Mouse (Mus musculus) MEL (cell line): ENCODE results near the gene Cab39. TPM values are rescaled to one million over a fixed set of nuclear protein-coding genes. Genes with fewer than 3 reads are reported as not detected.
A peak's percentile ranks its signal among the peaks of the same experiment; 100 is the strongest.

Experiments used
- DNase-seq: peaks from one replicate; pipeline ENCODE4 v3.0.0; 2011; ENCODE audit warnings: low read depth, low spot score
- H3K27ac ChIP-seq: 2 replicates; pipeline ENCODE4 v1.5.1; 2012; ENCODE audit warnings: low read depth, mild to moderate bottlenecking, control low read depth, low read length, moderate library complexity; ENCODE audit not compliant: control insufficient read depth
- H3K27me3 ChIP-seq, 2 experiments: fragments of 150-350 bp in 1 of 2; sonication (generic) in 1 of 2; 2 replicates each; pipeline ENCODE4 v1.6.1; 2012; ENCODE audit warnings: low read length in 2 of 2, mild to moderate bottlenecking in 2 of 2, improper control_type of control experiment in 1 of 2, moderate library complexity in 1 of 2; ENCODE audit not compliant: insufficient read depth in 2 of 2, control insufficient read depth in 1 of 2
- H3K36me3 ChIP-seq, 2 experiments: 2 replicates each; pipeline ENCODE4 v1.6.1; 2012 to 2014; ENCODE audit warnings: low read length in 2 of 2, improper control_type of control experiment in 1 of 2, inconsistent platforms in 1 of 2, mild to moderate bottlenecking in 1 of 2; ENCODE audit not compliant: insufficient read depth in 2 of 2, control insufficient read depth in 1 of 2
- H3K4me1 ChIP-seq, 2 experiments: fragments of 150-350 bp in 1 of 2; sonication (generic) in 1 of 2; 2 replicates each; pipeline ENCODE4 v1.6.1; 2012; ENCODE audit warnings: low read length in 2 of 2, improper control_type of control experiment in 1 of 2, mild to moderate bottlenecking in 1 of 2; ENCODE audit not compliant: insufficient read depth in 2 of 2, control insufficient read depth in 1 of 2
- H3K4me3 ChIP-seq, 2 experiments: fragments of 150-350 bp in 1 of 2; sonication (generic) in 1 of 2; 2 replicates each; pipeline ENCODE4 v1.5.1; 2012; ENCODE audit warnings: low read depth in 2 of 2, low read length in 2 of 2, mild to moderate bottlenecking in 2 of 2, moderate library complexity in 2 of 2, control low read depth in 1 of 2, improper control_type of control experiment in 1 of 2; ENCODE audit not compliant: control insufficient read depth in 1 of 2, insufficient read depth in 1 of 2
- H3K79me2 ChIP-seq: 2 replicates; pipeline ENCODE4 v1.6.1; 2012; ENCODE audit warnings: mild to moderate bottlenecking, low read length, moderate library complexity; ENCODE audit not compliant: control insufficient read depth, poor library complexity, insufficient read depth
- H3K9ac ChIP-seq: 2 replicates; pipeline ENCODE4 v1.6.1; 2012; ENCODE audit warnings: low read depth, mild to moderate bottlenecking, control low read depth, low read length, moderate library complexity; ENCODE audit not compliant: control insufficient read depth, poor library complexity, severe bottlenecking
- H3K9me3 ChIP-seq: fragments of 150-350 bp; sonication (generic); replicated peaks from 2 replicates; pipeline ENCODE4 v1.6.1; 2012; ENCODE audit warnings: mild to moderate bottlenecking, low read length, improper control_type of control experiment, moderate library complexity; ENCODE audit not compliant: insufficient read depth
- BHLHE40 ChIP-seq: IDR thresholded peaks from 2 replicates; pipeline ENCODE4 v1.6.1; 2012; ENCODE audit warnings: low read depth, mild to moderate bottlenecking, inconsistent platforms, low read length, improper control_type of control experiment, borderline replicate concordance
- CHD2 ChIP-seq: IDR thresholded peaks from 2 replicates; pipeline ENCODE4 v1.6.1; 2011; ENCODE audit warnings: low read length, improper control_type of control experiment
- ETS1 ChIP-seq: IDR thresholded peaks from 2 replicates; pipeline ENCODE4 v1.6.1; 2012; ENCODE audit warnings: low read depth, mild to moderate bottlenecking, inconsistent platforms, low read length, improper control_type of control experiment, moderate library complexity
- GABPA ChIP-seq: IDR thresholded peaks from 2 replicates; pipeline ENCODE4 v1.6.1; 2012; ENCODE audit warnings: low read depth, mild to moderate bottlenecking, inconsistent platforms, low read length, improper control_type of control experiment, moderate library complexity
- HCFC1 ChIP-seq: IDR thresholded peaks from 2 replicates; pipeline ENCODE4 v1.6.1; 2012; ENCODE audit warnings: low read depth, mild to moderate bottlenecking, inconsistent platforms, low read length, improper control_type of control experiment, moderate library complexity
- MAZ ChIP-seq: IDR thresholded peaks from 2 replicates; pipeline ENCODE4 v1.6.1; 2012; ENCODE audit warnings: low read depth, mild to moderate bottlenecking, inconsistent platforms, low read length, improper control_type of control experiment
- NELFE ChIP-seq: IDR thresholded peaks from 2 replicates; pipeline ENCODE4 v1.6.1; 2011; ENCODE audit warnings: low read depth, low read length, improper control_type of control experiment
- POLR2AphosphoS2 ChIP-seq: IDR thresholded peaks from 2 replicates; pipeline ENCODE4 v1.6.1; 2011; ENCODE audit warnings: low read length, improper control_type of control experiment
- RAD21 ChIP-seq: IDR thresholded peaks from 2 replicates; pipeline ENCODE4 v1.6.1; 2011; ENCODE audit warnings: mild to moderate bottlenecking, low read depth, low read length, improper control_type of control experiment
- SMC3 ChIP-seq: IDR thresholded peaks from 2 replicates; pipeline ENCODE4 v1.6.1; 2011; ENCODE audit warnings: low read depth, low read length, improper control_type of control experiment
- TAL1 ChIP-seq: IDR thresholded peaks from 2 replicates; pipeline ENCODE4 v1.6.1; 2012; ENCODE audit warnings: mild to moderate bottlenecking, inconsistent platforms, low read length, moderate library complexity, mixed read lengths
- TCF12 ChIP-seq: IDR thresholded peaks from 2 replicates; pipeline ENCODE4 v1.6.1; 2014; ENCODE audit warnings: low read depth, mild to moderate bottlenecking, inconsistent platforms, low read length, improper control_type of control experiment, moderate library complexity
- USF1 ChIP-seq: IDR thresholded peaks from 2 replicates; pipeline ENCODE4 v1.6.1; 2014; ENCODE audit warnings: low read depth, mild to moderate bottlenecking, inconsistent platforms, low read length, improper control_type of control experiment, moderate library complexity
- polyA plus RNA-seq, 2 experiments: library from polyadenylated mRNA; stranded (reverse) in 1 of 2; unstranded in 1 of 2; fragments of >175 nt in 1 of 2; fragments of >200 nt in 1 of 2; gene quantifications; 2 replicates each; pipeline versions ENCODE4 v1.2.1 to v1.2.4; 2012; ENCODE audit warnings: low replicate concordance in 2 of 2, low read depth in 1 of 2; ENCODE audit not compliant: insufficient read length in 2 of 2, insufficient read depth in 1 of 2, missing spikeins in 1 of 2
- total RNA-seq: library from RNA; depleted of rRNA; stranded (reverse); fragments of 300-350 nt; gene quantifications from 2 replicates; pipeline ENCODE4 v1.2.3, GENCODE M21; 2012

The Cab39 gene
- total and polyA plus RNA-seq, 3 experiments = 66.5 to 144 (median 68.7) TPM

DNA sequence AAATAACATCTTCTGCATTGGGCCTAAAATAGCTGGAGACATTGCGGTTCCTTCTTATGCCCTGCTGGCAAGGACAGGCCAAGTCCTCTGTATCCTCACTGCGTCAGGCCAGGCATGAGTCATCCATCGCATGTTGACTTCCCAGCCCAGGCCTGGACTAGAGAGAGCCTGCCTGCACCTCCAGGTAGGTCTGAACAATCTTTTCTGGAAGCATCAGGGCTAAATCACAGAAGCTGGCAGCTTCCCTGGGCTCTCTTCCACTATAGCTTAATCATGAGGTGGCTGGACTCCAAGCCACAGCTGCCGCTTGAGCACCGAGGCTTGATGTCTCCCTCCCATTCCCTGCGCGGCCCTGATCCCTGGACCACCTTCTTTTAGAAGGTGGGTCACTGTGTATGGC, 18.1 kb upstream of the Cab39 start:
- H3K36me3 ChIP-seq = peaks cover 0 to 14% of the 10 kb centered on the region in 2 experiments; a peak in 2 of 4 replicates
- H3K9ac ChIP-seq = no peak overlapping the region
- DNase-seq = no peak
- H3K4me1 ChIP-seq = peaks cover 14 to 24% of the 10 kb centered on the region in 2 experiments
- H3K27ac ChIP-seq = no peak overlapping the region
- no peak overlapping the region for H3K4me3 ChIP-seq
- TF ChIP-seq MAZ (no peak), GABPA (no peak), BHLHE40 (no peak), RAD21 (no peak), USF1 (no peak), CHD2 (no peak)
- no peaks in the 10 kb centered on the region for H3K9me3 ChIP-seq
- no peaks in the 10 kb centered on the region for H3K27me3 ChIP-seq
- H3K79me2 ChIP-seq = no peaks in the 10 kb centered on the region

DNA sequence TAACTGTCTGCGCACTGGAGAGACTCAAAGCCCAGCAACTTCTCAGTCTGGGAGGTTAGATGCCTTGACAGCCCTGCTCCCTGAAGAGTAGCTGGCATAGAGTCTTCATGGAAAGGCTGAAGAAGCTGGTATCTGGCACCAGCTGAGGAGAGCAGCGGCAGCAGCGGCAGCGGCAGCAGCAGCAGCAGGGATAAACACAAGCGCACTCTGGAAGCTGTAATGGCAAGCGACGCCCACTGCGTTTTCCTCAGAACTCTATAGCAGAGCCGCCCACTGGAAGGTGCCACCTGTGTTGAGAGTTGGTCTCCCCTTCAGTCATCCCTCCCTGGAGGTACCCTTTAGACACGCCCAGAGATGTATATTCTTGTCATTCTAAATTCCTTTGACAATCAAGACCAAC, 17.1 kb upstream of the Cab39 start:
- TF ChIP-seq RAD21 (no peak), HCFC1 (no peak), TAL1 (no peak), TCF12 (no peak), POLR2AphosphoS2 (no peak), SMC3 (no peak)
- H3K4me1 ChIP-seq = peaks cover 13 to 26% of the 10 kb centered on the region in 2 experiments
- DNase-seq = no peak

DNA sequence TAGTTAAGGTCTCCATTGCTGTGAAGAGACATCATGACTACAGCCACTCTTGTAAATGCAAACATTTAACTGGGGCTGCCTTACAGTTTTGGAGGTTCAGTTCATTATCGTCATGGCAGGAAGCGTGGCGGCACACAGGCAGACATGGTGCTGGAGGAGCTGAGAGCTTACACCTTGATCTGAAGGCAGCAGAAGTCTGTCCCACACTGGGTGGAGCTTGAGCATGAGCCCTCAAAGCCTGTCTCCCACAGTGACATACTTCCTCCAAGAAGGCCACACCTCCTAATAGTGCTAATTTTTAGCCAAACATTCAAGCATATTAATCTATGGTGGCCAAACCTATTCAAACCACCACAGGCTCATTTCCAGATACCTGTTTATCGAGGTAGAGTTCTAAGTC, 14.8 kb upstream of the Cab39 start, which contains the start of gene A630001G21Rik:
A630001G21Rik (minus strand) TSS at position 208 of the 400 bp plus-strand sequence.
- Histone ChIP-seq H3K36me3 (peaks cover 0 to 17% of the 10 kb centered on the region in 2 experiments; a peak in 2 of 4 replicates), H3K27ac (peak within 1 kb of the TSS; percentile 57), H3K4me3 (peak within 1 kb of the TSS in 1 of 2 experiments; percentile 59; a peak in 2 of 4 replicates), H3K4me1 (peaks cover 13 to 23% of the 10 kb centered on the region in 2 experiments), H3K79me2 (no peaks in the 10 kb centered on the region), H3K27me3 (no peaks in the 10 kb centered on the region), H3K9ac (no peak within 1 kb of the TSS), H3K9me3 (no peaks in the 10 kb centered on the region)
- TF ChIP-seq ETS1 (no peak), NELFE (0 out of 2 replicates have a peak, but pooled peaks have one; percentile 16)
- peak; percentile 60 for DNase-seq

More for the DNA sequence above, 17.1 kb upstream of the Cab39 start:
- no peak overlapping the region for H3K4me3 ChIP-seq
- H3K27ac ChIP-seq = no peak overlapping the region
- no peak overlapping the region for H3K9ac ChIP-seq
- no peaks in the 10 kb centered on the region for H3K27me3 ChIP-seq
- no peaks in the 10 kb centered on the region for H3K79me2 ChIP-seq
- H3K9me3 ChIP-seq = no peaks in the 10 kb centered on the region
- peaks cover 0 to 17% of the 10 kb centered on the region in 2 experiments; a peak in 2 of 4 replicates for H3K36me3 ChIP-seq
